Mouse (Mus musculus) intestine, embryonic 16.5 days (tissue): ENCODE results near the gene Sar1a. TPM values are rescaled to one million over a fixed set of nuclear protein-coding genes. Genes with fewer than 3 reads are reported as not detected.

Experiments
- ATAC-seq: fragments of 200-750 bp; cut with Nextera tagmentation; 2 replicates; pipeline ENCODE4 v1.8.0; 2017; ENCODE audit warnings: moderate TSS enrichment, moderate library complexity
- H3K27ac ChIP-seq: fragments of 300-500 bp; sonication (generic); 2 replicates; pipeline ENCODE4 v1.5.1; 2014; ENCODE audit warnings: mild to moderate bottlenecking, low read length
- H3K27me3 ChIP-seq: fragments of 300-500 bp; sonication (generic); replicated peaks from 2 replicates; pipeline ENCODE4 v1.6.1; 2014; ENCODE audit warnings: low read length, control low read depth, mixed read lengths; ENCODE audit not compliant: control insufficient read depth, insufficient read depth
- H3K36me3 ChIP-seq: fragments of 300-500 bp; sonication (generic); 2 replicates; pipeline ENCODE4 v1.6.1; 2014; ENCODE audit warnings: low read length, control low read depth; ENCODE audit not compliant: control insufficient read depth, insufficient read depth
- H3K4me1 ChIP-seq: fragments of 300-500 bp; sonication (generic); 2 replicates; pipeline ENCODE4 v1.6.1; 2014; ENCODE audit warnings: low read length, control low read depth, mixed read lengths; ENCODE audit not compliant: control insufficient read depth, insufficient read depth
- H3K4me2 ChIP-seq: fragments of 300-500 bp; sonication (generic); 2 replicates; pipeline ENCODE4 v1.6.1; 2014; ENCODE audit warnings: low read depth, low read length, control low read depth
- H3K4me3 ChIP-seq: fragments of 300-500 bp; sonication (generic); 2 replicates; pipeline ENCODE4 v1.5.1; 2014; ENCODE audit warnings: mild to moderate bottlenecking, low read length
- H3K9ac ChIP-seq: fragments of 300-500 bp; sonication (generic); 2 replicates; pipeline ENCODE4 v1.6.1; 2014; ENCODE audit warnings: low read depth, low read length
- H3K9me3 ChIP-seq: fragments of 300-500 bp; sonication (generic); 2 replicates; pipeline ENCODE4 v1.6.1; 2016; ENCODE audit warnings: low read length, control low read depth; ENCODE audit not compliant: control insufficient read depth
- WGBS: fragments of 180-500 bp; shearing (Covaris S2); extraction: QIAGEN DNeasy Blood & Tissue Kit; methylation state at CpG from one replicate; pipeline ENCODE4 v1.1.7; 2014; 5-methylcytosine and 5-hydroxymethylcytosine counted together
- polyA plus RNA-seq: library from polyadenylated mRNA; unstranded; fragments of >200 nt; fragmentation: Nextera tagmentation; extraction: Ambion mirVana; gene quantifications from 2 replicates; pipeline ENCODE4 v1.2.1, GENCODE M21; 2015

The Sar1a gene
- polyA plus RNA-seq, 1 experiment from 2014 or later, result 178 TPM

DNA sequence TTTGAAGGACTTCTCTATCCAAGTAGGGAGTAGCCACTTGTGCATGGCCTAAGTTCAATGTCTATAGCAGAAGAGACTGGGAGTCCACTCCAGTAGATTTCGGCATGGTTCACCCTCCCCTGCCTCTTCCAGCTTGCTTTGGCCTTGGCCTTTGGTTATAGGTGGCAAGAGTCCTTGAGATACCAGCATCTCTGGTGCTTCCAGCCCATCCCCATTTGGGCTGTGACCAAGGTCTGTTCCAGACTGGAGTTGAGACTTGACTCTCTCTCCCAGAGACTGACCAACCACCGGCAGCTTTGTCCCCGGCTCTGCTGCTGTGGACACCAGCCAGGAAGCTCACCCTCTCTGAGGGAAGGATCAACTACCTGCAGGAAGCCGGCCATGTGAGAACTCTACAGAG lies 58.0 kb downstream of the Sar1a start:
- H3K9me3 ChIP-seq, result no peaks in the 10 kb centered on the region; the same call in 1 of the 2 replicates
- WGBS, result 88% methylated on average over 4 of the region's 4 CpGs
- ATAC-seq, result no peak
- no peaks in the 10 kb centered on the region for H3K27me3 ChIP-seq
- H3K4me2 ChIP-seq, result no peak overlapping the region
- H3K4me3 ChIP-seq, result no peak overlapping the region
- H3K4me1 ChIP-seq, result no peaks in the 10 kb centered on the region; the same call in 1 of the 2 replicates
- H3K36me3 ChIP-seq, result peaks cover 7% of the 10 kb centered on the region; the same call in 1 of the 2 replicates
- H3K9ac ChIP-seq, result no peak overlapping the region
- H3K27ac ChIP-seq, result no peak overlapping the region

DNA sequence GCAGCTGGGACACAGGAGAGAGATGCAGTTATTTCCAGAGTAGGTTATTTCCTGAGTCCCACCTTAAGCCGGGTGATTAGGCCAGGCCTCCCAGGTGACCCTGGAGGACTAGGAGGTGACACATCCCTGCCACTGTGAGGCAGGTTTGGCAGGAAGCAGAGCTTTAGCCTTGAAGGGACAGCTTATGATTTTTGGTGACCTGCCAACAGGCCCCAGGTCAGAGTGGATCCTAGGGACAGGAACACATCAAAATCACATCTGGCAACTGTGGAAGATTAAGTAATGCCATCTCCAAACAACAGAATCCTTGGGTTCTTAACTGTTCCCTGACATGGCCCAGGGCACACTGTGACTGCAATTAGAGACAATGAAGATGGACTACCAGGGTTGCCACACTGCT lies 61.2 kb downstream of the Sar1a start:
- no peak overlapping the region for H3K9ac ChIP-seq
- no peaks in the 10 kb centered on the region; the same call in 1 of the 2 replicates for H3K9me3 ChIP-seq
- no peaks in the 10 kb centered on the region for H3K4me1 ChIP-seq
- WGBS, result 87% methylated on average over 1 of the region's 1 CpGs
- no peak overlapping the region for H3K4me2 ChIP-seq
- no peak overlapping the region for H3K27ac ChIP-seq
- ATAC-seq, result no peak
- no peaks in the 10 kb centered on the region for H3K27me3 ChIP-seq
- no peak overlapping the region for H3K4me3 ChIP-seq
- H3K36me3 ChIP-seq, result peaks cover 23% of the 10 kb centered on the region

DNA sequence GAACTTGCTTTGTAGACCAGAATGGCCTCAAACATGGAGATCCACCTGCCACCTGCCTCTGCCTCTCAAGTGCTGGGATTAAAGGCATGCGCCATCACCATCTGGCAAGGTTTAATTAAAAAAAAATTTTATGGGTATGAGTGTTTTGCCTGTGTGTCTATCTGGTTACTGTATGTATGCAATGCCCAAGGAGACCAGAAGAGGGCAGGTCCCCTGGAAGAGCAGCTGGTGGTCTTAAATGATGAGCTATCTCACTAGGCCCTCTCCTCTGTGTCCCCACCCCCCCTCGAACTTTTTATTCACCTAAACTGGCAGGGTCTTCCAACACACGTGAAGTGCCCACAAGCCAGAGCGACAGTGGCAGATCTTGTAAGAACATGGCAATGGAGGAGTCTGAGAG lies 61.8 kb downstream of the Sar1a start:
- H3K27me3 ChIP-seq, result no peaks in the 10 kb centered on the region
- H3K4me3 ChIP-seq, result no peak overlapping the region
- no peak overlapping the region for H3K4me2 ChIP-seq
- WGBS, result 80% methylated on average over 4 of the region's 4 CpGs
- no peaks in the 10 kb centered on the region; the same call in 1 of the 2 replicates for H3K9me3 ChIP-seq
- H3K36me3 ChIP-seq, result peaks cover 23% of the 10 kb centered on the region
- no peaks in the 10 kb centered on the region for H3K4me1 ChIP-seq
- H3K9ac ChIP-seq, result no peak overlapping the region
- H3K27ac ChIP-seq, result no peak overlapping the region
- ATAC-seq, result no peak

DNA sequence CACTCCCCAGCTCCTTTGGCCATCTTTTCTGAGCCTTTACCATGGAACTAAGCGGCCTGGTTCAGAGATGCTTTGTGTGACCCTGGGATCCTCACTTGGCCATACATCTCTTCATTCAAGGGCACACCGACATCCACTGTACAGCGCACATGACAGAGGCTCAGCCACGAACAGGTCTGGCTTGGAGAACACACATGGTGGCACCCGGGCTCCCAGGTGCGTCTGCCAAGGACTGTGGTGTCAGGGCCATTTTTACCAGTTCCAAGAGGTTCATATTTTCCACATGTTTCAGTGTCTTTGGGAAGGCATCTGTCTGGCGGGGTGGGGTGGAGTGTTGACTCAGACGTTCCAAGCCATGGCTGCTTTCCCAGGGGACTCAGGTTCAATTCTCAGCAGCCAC lies 62.2 kb downstream of the Sar1a start:
- Histone ChIP-seq H3K27me3 (no peaks in the 10 kb centered on the region), H3K9ac (no peak overlapping the region), H3K27ac (no peak overlapping the region), H3K4me1 (no peaks in the 10 kb centered on the region), H3K9me3 (no peaks in the 10 kb centered on the region; the same call in 1 of the 2 replicates), H3K4me3 (no peak overlapping the region), H3K36me3 (peaks cover 23% of the 10 kb centered on the region), H3K4me2 (no peak overlapping the region)
- ATAC-seq, result no peak
- 95% methylated on average over 8 of the region's 8 CpGs for WGBS

Other genes starting within 250 kb of the Sar1a start
- 59.6 and 64.1 TPM in 2 replicates for gene Eif4ebp2, start 227.6 kb upstream of the Sar1a start, polyA plus RNA-seq
- gene Lrrc20, start 204.5 kb upstream of the Sar1a start, polyA plus RNA-seq, result 5.8 TPM in 2 replicates
- 0.05 and 0.16 TPM in 2 replicates for gene Npffr1, start 84.8 kb upstream of the Sar1a start, polyA plus RNA-seq
- 199 and 233 TPM in 2 replicates for gene Ppa1, start 31.7 kb upstream of the Sar1a start, polyA plus RNA-seq
- 21.5 and 27.6 TPM in 2 replicates for gene Tysnd1, start 15.2 kb downstream of the Sar1a start, polyA plus RNA-seq
- gene Aifm2, start 35.0 kb downstream of the Sar1a start, polyA plus RNA-seq, result 21.1 and 22.5 TPM in 2 replicates
- gene H2afy2, start 103.8 kb downstream of the Sar1a start, polyA plus RNA-seq, result 66.9 and 76.8 TPM in 2 replicates